In the genomic region with DNA sequence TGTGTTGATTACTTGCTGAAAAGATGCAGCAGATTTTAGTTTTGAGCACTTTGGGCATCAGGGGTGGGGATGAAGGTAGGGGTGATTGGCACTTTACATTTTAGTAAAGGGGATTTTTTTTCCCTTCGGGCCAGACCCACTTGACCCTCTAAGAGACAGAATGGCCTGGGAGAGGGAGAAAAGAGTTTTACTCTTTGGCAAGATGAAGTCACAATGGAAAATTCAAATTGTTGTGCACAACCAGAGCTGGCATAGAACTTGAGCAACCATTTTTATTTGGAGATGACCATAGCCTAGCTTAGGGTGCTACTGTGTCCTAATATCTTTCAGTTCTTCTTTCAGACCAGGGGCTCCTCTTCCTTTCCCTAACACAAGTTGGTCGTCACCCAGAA, we compare ENCODE assay signal across 8 mouse cellular contexts.
DNase-seq lines count a peak whose midpoint lies in the region; ATAC-seq and TF ChIP-seq lines count a peak whose summit lies in the region.

No protein-coding gene starts in this region.

- H3K9ac ChIP-seq in lung, embryonic 14.5 days = no peak overlapping the region; the same call in 1 of the 2 replicates
- H3K9ac ChIP-seq in limb, embryonic 11.5 days (ENCODE audit: low read length) = no peak overlapping the region
- H3K9ac ChIP-seq in neural tube, embryonic 14.5 days (replicated peaks; ENCODE audit: low read depth, low read length) = no peak overlapping the region

- H3K4me1 ChIP-seq in lung, embryonic 14.5 days (ENCODE audit: insufficient read depth) = peaks cover 42% of the 10 kb centered on the region
- peaks cover 15% of the 10 kb centered on the region for H3K4me1 ChIP-seq in embryonic fibroblast, embryonic 13.5 days (ENCODE audit: control insufficient read depth, insufficient read depth, low read length)
- H3K4me1 ChIP-seq in limb, embryonic 11.5 days (ENCODE audit: control insufficient read depth, insufficient read depth, low read length) = peaks cover 35% of the 10 kb centered on the region
- peaks cover 24% of the 10 kb centered on the region for H3K4me1 ChIP-seq in neural tube, embryonic 14.5 days (ENCODE audit: control insufficient read depth, insufficient read depth, low read length)

- no peak for DNase-seq in lung, embryonic 14.5 days
- DNase-seq in lung, postnatal 36 days = no peak
- DNase-seq in limb, embryonic 11.5 days (ENCODE audit: low spot score) = no peak
- no peak for DNase-seq in adrenal gland, adult 18-20 months (ENCODE audit: low spot score in 2 of 2)
- DNase-seq in left cerebral cortex, adult 9 months (ENCODE audit: low spot score in 2 of 2) = no peak
- DNase-seq in urinary bladder, postnatal 25 days (ENCODE audit: low spot score) = no peak

- H3K27me3 ChIP-seq in lung, embryonic 14.5 days (ENCODE audit: insufficient read depth, low read length) = no peaks in the 10 kb centered on the region
- no peaks in the 10 kb centered on the region for H3K27me3 ChIP-seq in limb, embryonic 11.5 days (ENCODE audit: control insufficient read depth, insufficient read depth, low read length)
- H3K27me3 ChIP-seq in neural tube, embryonic 14.5 days (ENCODE audit: control insufficient read depth, insufficient read depth, low read length) = no peaks in the 10 kb centered on the region

- no peak for TF ChIP-seq POLR2A in embryonic fibroblast, embryonic 13.5 days (IDR thresholded peaks at IDR 0.05; ENCODE audit: low read depth, low read length)

- peak overlapping the region; percentile 98 for H3K27ac ChIP-seq in lung, embryonic 14.5 days (ENCODE audit: low read depth)
- H3K27ac ChIP-seq in embryonic fibroblast, embryonic 13.5 days (ENCODE audit: insufficient read depth, low read length) = peak overlapping the region; percentile 99
- peak overlapping the region; percentile 99 for H3K27ac ChIP-seq in limb, embryonic 11.5 days (replicated peaks; ENCODE audit: low read depth, low read length)
- H3K27ac ChIP-seq in neural tube, embryonic 14.5 days (ENCODE audit: low read depth, low read length) = peak overlapping the region; percentile 91

- H3K36me3 ChIP-seq in lung, embryonic 14.5 days (ENCODE audit: insufficient read depth) = no peaks in the 10 kb centered on the region
- no peaks in the 10 kb centered on the region for H3K36me3 ChIP-seq in limb, embryonic 11.5 days (ENCODE audit: control insufficient read depth, insufficient read depth, low read length)
- H3K36me3 ChIP-seq in neural tube, embryonic 14.5 days (ENCODE audit: control insufficient read depth, insufficient read depth, low read length) = no peaks in the 10 kb centered on the region

- H3K4me2 ChIP-seq in lung, embryonic 14.5 days = peak overlapping the region; percentile 84
- peak overlapping the region; percentile 57 for H3K4me2 ChIP-seq in limb, embryonic 11.5 days (ENCODE audit: low read depth, severe bottlenecking)
- H3K4me2 ChIP-seq in neural tube, embryonic 14.5 days (ENCODE audit: low read depth, low read length) = peak overlapping the region; percentile 77

- peak overlapping the region; percentile 34; the same call in 1 of the 2 replicates for H3K4me3 ChIP-seq in lung, embryonic 14.5 days (ENCODE audit: low read depth, low read length)
- H3K4me3 ChIP-seq in embryonic fibroblast, embryonic 13.5 days (ENCODE audit: insufficient read depth, low read length) = no peak overlapping the region
- no peak overlapping the region for H3K4me3 ChIP-seq in limb, embryonic 11.5 days (ENCODE audit: low read depth, low read length)
- peak overlapping the region; percentile 36; the same call in 1 of the 2 replicates for H3K4me3 ChIP-seq in neural tube, embryonic 14.5 days (ENCODE audit: low read depth, low read length)

- no peaks in the 10 kb centered on the region for H3K9me3 ChIP-seq in lung, embryonic 14.5 days (ENCODE audit: low read depth, low read length)
- H3K9me3 ChIP-seq in limb, embryonic 11.5 days (ENCODE audit: control insufficient read depth, low read length) = no peaks in the 10 kb centered on the region
- no peaks in the 10 kb centered on the region for H3K9me3 ChIP-seq in neural tube, embryonic 14.5 days (ENCODE audit: control insufficient read depth, low read length)

- ATAC-seq in lung, embryonic 14.5 days (ENCODE audit: insufficient read depth) = no peak
- no peak for ATAC-seq in limb, embryonic 11.5 days (ENCODE audit: insufficient number of reproducible peaks, low FRiP score, low TSS enrichment, low read depth)
- ATAC-seq in neural tube, embryonic 14.5 days (ENCODE audit: low read depth) = no peak

- 36% methylated on average over 2 of the region's 2 CpGs for WGBS in lung, embryonic 14.5 days
- 31% methylated on average over 2 of the region's 2 CpGs for WGBS in limb, embryonic 11.5 days
- 30% methylated on average over 2 of the region's 2 CpGs for WGBS in neural tube, embryonic 14.5 days

- TF ChIP-seq CTCF in lung, embryonic 14.5 days (IDR thresholded peaks at IDR 0.05; ENCODE audit: low read depth) = no peak
- TF ChIP-seq CTCF in embryonic fibroblast, embryonic 13.5 days (IDR thresholded peaks at IDR 0.05; ENCODE audit: borderline replicate concordance, insufficient read depth, low read length) = no peak

Comparison
In these comparisons a context has a peak if more than half of its experiments do, and no peak if none do; other contexts are left out.
1. H3K4me3 ChIP-seq: peak in lung, embryonic 14.5 days (single experiment) and neural tube, embryonic 14.5 days (single experiment); none in embryonic fibroblast, embryonic 13.5 days (single experiment) and limb, embryonic 11.5 days (single experiment).
2. Peak in every context shown above with its lines, with median percentiles within 50 percentile points of each other: H3K27ac ChIP-seq and H3K4me2 ChIP-seq.